Mouse (Mus musculus) hindbrain, embryonic 15.5 days (tissue): Measurements from ENCODE around the gene Myocd. TPM values are rescaled to one million over a fixed set of nuclear protein-coding genes. Genes with fewer than 3 reads are reported as not detected.

Experiments used
- ATAC-seq: fragments of 200-750 bp; cut with Nextera tagmentation; 2 replicates; pipeline ENCODE4 v1.8.0; 2017; ENCODE audit warnings: low read depth, moderate number of reproducible peaks, moderate TSS enrichment; ENCODE audit not compliant: low FRiP score
- H3K27ac ChIP-seq: fragments of 300-500 bp; sonication (generic); replicated peaks from 2 replicates; pipeline ENCODE4 v1.5.1; 2015; ENCODE audit warnings: mild to moderate bottlenecking, inconsistent platforms
- H3K27me3 ChIP-seq: fragments of 300-500 bp; sonication (generic); 2 replicates; pipeline ENCODE4 v1.6.1; 2015; ENCODE audit warnings: control low read depth, inconsistent platforms
- H3K36me3 ChIP-seq: fragments of 300-500 bp; sonication (generic); 2 replicates; pipeline ENCODE4 v1.6.1; 2015; ENCODE audit warnings: control low read depth, inconsistent platforms
- H3K4me1 ChIP-seq: fragments of 300-500 bp; sonication (generic); replicated peaks from 2 replicates; pipeline ENCODE4 v1.6.1; 2015; ENCODE audit warnings: control low read depth, inconsistent platforms
- H3K4me2 ChIP-seq: fragments of 300-500 bp; sonication (generic); 2 replicates; pipeline ENCODE4 v1.6.1; 2015; ENCODE audit warnings: moderate library complexity, mild to moderate bottlenecking, inconsistent platforms
- H3K4me3 ChIP-seq: fragments of 300-500 bp; sonication (generic); 2 replicates; pipeline ENCODE4 v1.5.1; 2015; ENCODE audit warnings: mild to moderate bottlenecking, inconsistent platforms
- H3K9ac ChIP-seq: fragments of 300-500 bp; sonication (generic); 2 replicates; pipeline ENCODE4 v1.6.1; 2015; ENCODE audit warnings: inconsistent platforms
- H3K9me3 ChIP-seq: fragments of 300-500 bp; sonication (generic); 2 replicates; pipeline ENCODE4 v1.6.1; 2016; ENCODE audit warnings: control low read depth, inconsistent platforms
- WGBS: fragments of 180-500 bp; shearing (Covaris S2); methylation state at CpG from one replicate; pipeline ENCODE4 v1.1.7; 2015; 5-methylcytosine and 5-hydroxymethylcytosine counted together
- polyA plus RNA-seq: library from polyadenylated mRNA; unstranded; fragments of >200 nt; fragmentation: Nextera tagmentation; extraction: Ambion mirVana; gene quantifications from 2 replicates; pipeline ENCODE4 v1.2.1, GENCODE M21; 2015

The Myocd gene
- 0.16 and 0.51 TPM in 2 replicates for polyA plus RNA-seq

DNA sequence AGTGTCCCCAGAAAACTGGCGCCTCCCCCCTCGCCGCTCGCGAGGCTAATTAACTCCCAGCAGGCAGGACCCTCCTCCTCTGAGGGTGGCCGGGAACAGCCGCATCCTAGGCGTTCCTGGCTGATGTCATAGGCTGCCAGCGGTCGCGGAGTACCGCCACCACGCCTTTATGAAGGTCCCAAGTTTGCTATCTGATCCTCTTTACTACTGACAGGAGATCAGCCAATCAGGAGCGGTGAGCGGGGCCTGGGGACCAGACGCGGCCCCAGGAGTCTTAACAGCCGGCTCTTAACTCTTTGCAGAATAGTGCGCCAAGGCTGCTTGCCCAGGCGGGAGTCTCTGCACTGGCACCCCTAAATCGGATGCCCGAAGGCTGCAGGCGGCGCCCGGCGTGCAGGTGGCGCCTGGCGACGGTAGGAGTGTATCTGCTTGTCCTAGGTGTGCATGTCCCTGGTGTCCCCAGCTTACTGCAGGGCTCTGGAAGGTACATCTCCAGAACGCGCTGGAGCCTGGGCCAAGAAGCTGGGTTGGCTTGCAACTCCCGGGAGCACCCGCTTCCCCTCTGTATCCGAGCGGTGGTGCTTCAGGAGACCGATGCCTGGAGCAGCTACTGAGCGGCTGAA, at the start of gene Myocd:
TSS of gene Myocd (minus strand) at position 139 of the 623 bp plus-strand sequence.
- Histone ChIP-seq H3K36me3 (no peaks in the 10 kb centered on the region), H3K9me3 (no peaks in the 10 kb centered on the region), H3K4me2 (peak within 1 kb of the TSS; percentile 96), H3K27me3 (peaks cover 11% of the 10 kb centered on the region), H3K9ac (peak within 1 kb of the TSS; percentile 37), H3K27ac (no peak within 1 kb of the TSS), H3K4me1 (peaks cover 16% of the 10 kb centered on the region), H3K4me3 (peak within 1 kb of the TSS; percentile 45)
- ATAC-seq, result peak; percentile 48; the same call in 1 of the 2 replicates
- under 1% methylated on average over 37 of the region's 37 CpGs for WGBS

DNA sequence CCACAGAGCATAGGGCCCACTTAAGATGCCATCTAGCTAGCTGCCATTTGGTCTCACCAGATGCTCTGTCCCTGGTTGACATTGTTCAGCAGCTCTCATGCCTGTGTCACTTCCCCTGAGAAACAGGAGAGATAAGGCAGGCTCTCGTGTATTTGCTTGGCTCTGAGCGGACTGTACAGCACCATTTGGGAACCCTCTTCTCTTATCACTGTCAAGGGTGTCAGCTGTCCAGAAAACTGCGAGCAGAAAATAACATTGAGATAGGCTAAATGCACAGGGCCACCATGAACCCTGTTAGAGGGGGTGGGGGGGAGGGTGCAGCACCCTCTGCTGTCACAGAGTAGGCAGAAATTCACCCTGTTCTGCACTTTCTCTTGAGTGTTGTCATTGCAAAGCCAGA, 34.0 kb upstream of the Myocd start:
- H3K4me2 ChIP-seq, result no peak overlapping the region
- H3K36me3 ChIP-seq, result no peaks in the 10 kb centered on the region
- WGBS, result 81% methylated on average over 3 of the region's 3 CpGs
- H3K4me1 ChIP-seq, result no peaks in the 10 kb centered on the region
- H3K27me3 ChIP-seq, result no peaks in the 10 kb centered on the region
- H3K9ac ChIP-seq, result no peak overlapping the region
- no peaks in the 10 kb centered on the region for H3K9me3 ChIP-seq
- H3K4me3 ChIP-seq, result no peak overlapping the region
- H3K27ac ChIP-seq, result no peak overlapping the region
- no peak for ATAC-seq

DNA sequence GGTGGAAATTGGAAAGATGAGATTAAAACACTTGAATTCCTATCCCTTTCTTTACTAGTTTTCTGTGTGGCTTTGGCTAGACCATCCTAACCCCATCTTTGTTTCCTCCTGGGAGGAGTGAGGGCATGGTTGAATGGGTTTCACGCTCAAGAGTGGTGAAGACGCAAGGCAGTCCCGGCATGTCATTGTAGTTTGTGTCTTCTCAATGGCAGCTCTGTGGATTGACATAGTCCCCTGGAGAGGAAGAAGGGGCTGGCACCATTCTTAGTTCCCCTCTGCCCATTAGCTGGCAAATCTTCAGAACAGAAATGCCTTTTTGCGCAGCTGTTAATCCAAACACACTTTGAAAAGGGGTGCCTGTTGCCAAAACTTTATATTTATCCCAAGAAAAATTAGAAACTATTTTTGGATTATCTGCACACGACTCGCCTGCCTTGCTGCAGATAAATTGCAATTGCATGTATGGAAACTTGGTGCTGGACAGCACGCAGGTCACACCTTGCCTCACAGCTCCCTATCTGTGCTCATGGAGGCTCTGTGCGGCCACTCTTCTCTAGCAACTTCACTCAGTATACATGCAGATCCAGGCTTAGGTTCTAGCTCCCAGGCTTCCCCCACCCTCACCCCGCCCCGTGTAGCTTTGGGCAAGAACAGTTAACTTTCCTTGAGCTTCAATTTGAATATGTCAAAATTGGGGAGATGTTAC, 24.5 kb upstream of the Myocd start:
- no peaks in the 10 kb centered on the region for H3K36me3 ChIP-seq
- no peak overlapping the region for H3K4me2 ChIP-seq
- no peaks in the 10 kb centered on the region for H3K4me1 ChIP-seq
- H3K4me3 ChIP-seq, result no peak overlapping the region
- no peak for ATAC-seq
- no peaks in the 10 kb centered on the region for H3K9me3 ChIP-seq
- H3K27me3 ChIP-seq, result no peaks in the 10 kb centered on the region
- no peak overlapping the region for H3K9ac ChIP-seq
- H3K27ac ChIP-seq, result no peak overlapping the region
- 85% methylated on average over 10 of the region's 10 CpGs for WGBS

DNA sequence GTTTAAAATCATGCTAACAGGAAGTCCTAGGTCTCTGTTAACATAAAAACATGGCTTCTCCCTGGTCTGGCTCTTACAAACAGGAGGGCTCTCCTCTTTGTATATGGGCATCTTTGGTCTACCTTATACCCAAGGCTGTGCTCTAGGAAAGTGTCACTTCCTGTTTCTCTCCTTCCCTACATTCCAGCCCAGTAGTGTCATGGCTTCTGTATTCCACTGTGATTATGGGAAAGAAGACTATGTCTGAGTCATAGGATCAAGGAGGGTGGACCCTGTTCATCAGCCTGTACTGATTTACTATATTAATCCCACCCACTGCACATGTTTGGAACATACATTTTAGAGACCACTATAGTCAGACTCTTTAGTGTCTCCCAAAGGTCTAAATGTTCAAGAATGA, 23.2 kb upstream of the Myocd start:
- Histone ChIP-seq H3K4me1 (no peaks in the 10 kb centered on the region), H3K4me2 (no peak overlapping the region), H3K36me3 (no peaks in the 10 kb centered on the region), H3K4me3 (no peak overlapping the region), H3K9me3 (no peaks in the 10 kb centered on the region), H3K27me3 (no peaks in the 10 kb centered on the region), H3K27ac (no peak overlapping the region), H3K9ac (no peak overlapping the region)
- ATAC-seq, result no peak

DNA sequence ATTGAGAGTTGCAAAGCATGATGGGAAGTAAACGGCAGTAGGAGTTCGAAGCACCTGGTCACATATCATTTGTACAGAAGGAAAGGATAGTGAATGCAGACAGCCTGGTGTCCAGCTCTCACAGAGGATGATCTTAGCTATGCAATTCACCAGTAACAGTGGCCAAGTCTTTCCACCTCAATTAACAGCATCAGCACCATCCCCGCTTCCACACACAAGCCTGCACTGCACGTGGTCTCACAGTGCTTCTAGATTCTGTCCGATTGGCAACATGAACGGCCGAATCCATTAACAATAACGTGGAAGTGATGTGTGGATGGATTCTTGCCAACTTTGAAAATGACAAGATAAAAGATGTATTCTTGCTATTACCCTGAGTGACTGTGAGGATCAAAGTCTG, 17.9 kb upstream of the Myocd start:
- WGBS, result 73% methylated on average over 8 of the region's 8 CpGs

DNA sequence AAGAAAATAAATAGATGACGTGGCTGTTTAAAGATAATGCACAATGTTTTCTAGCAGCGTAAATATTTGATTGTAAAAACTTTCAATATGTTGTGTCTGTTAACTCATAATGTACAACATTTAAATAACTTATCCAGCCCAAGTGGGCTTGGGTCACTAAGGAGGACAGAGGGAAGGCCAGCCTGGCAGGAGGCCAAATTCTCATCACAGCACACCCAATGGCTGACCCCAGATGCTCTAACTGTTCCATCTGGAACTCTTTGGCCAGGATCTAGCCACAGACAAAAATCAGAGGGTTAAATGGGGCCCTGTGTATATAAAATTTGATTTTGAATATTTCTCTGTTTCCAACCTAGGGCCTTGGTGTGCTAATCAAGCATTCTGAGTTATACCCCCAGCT, 16.4 kb upstream of the Myocd start:
- WGBS, result 91% methylated on average over 2 of the region's 2 CpGs
- H3K36me3 ChIP-seq, result no peaks in the 10 kb centered on the region
- no peaks in the 10 kb centered on the region for H3K27me3 ChIP-seq
- no peak overlapping the region for H3K4me2 ChIP-seq
- no peak for ATAC-seq
- H3K27ac ChIP-seq, result no peak overlapping the region
- no peaks in the 10 kb centered on the region for H3K4me1 ChIP-seq
- no peak overlapping the region for H3K4me3 ChIP-seq
- no peak overlapping the region for H3K9ac ChIP-seq
- no peaks in the 10 kb centered on the region for H3K9me3 ChIP-seq

More for the DNA sequence above, 17.9 kb upstream of the Myocd start:
- Histone ChIP-seq H3K27ac (no peak overlapping the region), H3K27me3 (no peaks in the 10 kb centered on the region), H3K4me2 (no peak overlapping the region), H3K36me3 (no peaks in the 10 kb centered on the region), H3K9ac (no peak overlapping the region), H3K4me1 (no peaks in the 10 kb centered on the region), H3K9me3 (no peaks in the 10 kb centered on the region), H3K4me3 (no peak overlapping the region)
- ATAC-seq, result no peak

DNA sequence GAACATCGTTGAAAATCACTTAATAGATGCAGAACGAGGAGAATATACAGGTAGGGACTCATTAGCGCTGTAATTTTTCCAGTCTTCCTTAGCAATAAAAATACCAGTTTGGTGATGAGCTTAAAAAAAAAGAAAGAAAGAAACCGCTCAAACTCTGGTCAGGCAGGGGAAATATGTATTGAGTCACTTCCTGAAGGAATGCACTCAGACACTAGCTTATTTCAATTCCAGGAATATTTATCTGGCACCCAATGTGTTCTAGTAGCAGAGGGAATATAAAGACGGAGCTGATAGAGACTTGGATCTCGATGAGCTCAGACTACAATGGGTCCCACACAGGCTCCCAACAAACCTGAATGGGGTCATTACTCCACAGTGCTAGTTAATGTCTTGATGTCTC, 5.7 kb upstream of the Myocd start:
- H3K9me3 ChIP-seq, result no peaks in the 10 kb centered on the region
- H3K4me3 ChIP-seq, result no peak overlapping the region
- H3K36me3 ChIP-seq, result no peaks in the 10 kb centered on the region
- no peak overlapping the region for H3K27ac ChIP-seq
- peaks cover 5% of the 10 kb centered on the region for H3K4me1 ChIP-seq
- no peak overlapping the region for H3K4me2 ChIP-seq
- 78% methylated on average over 6 of the region's 6 CpGs for WGBS
- no peak for ATAC-seq
- no peak overlapping the region for H3K9ac ChIP-seq
- H3K27me3 ChIP-seq, result peaks cover 6% of the 10 kb centered on the region

DNA sequence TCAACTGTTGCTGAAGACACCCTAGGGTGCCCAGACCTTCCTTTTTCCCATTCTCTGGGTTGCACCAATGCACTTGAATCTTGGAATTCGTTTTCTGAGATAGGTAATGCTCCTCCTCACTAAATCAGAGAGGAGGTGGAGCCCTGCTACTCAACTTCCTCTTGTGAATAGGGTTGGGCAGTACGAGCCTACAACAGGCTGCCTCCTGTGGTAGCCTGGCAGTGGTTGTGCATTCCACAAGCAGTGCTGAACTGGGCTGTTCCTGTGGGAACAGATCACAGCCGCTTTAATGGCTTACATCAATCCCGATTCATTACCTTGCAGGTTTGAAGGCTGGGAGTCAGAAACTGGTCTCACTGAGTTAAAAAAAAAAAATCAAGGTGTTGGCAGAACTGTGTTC, 1.2 kb upstream of the Myocd start:
- no peaks in the 10 kb centered on the region for H3K36me3 ChIP-seq
- WGBS, result 21% methylated on average over 4 of the region's 4 CpGs
- H3K4me1 ChIP-seq, result peaks cover 16% of the 10 kb centered on the region
- H3K27me3 ChIP-seq, result peaks cover 11% of the 10 kb centered on the region
- no peak overlapping the region for H3K4me3 ChIP-seq
- no peak overlapping the region for H3K9ac ChIP-seq
- H3K27ac ChIP-seq, result no peak overlapping the region
- H3K9me3 ChIP-seq, result no peaks in the 10 kb centered on the region
- ATAC-seq, result no peak
- H3K4me2 ChIP-seq, result peak overlapping the region; percentile 96; the same call in 1 of the 2 replicates

DNA sequence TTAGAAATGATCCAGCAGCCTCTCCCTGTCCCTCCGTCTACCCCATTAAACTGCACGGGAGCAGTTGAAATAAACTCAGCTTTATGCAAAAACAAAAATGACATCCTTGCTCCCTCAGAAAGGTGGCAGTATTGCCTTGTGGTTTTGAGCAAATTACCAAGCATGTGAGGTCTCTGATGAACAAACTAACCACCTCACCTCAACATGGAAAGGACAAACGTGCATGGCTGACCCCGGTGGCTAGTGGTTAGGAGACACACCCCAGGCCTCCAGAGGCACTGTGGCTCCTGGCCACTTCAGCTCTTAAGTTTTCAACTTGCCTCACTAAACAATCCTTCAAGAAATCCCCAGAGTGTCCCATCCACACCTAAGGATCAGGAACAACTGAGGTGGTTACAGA, 1.5 kb downstream of the Myocd start:
- Histone ChIP-seq H3K4me2 (no peak overlapping the region), H3K27ac (no peak overlapping the region), H3K27me3 (peaks cover 11% of the 10 kb centered on the region), H3K9me3 (no peaks in the 10 kb centered on the region), H3K4me1 (peaks cover 16% of the 10 kb centered on the region), H3K4me3 (no peak overlapping the region), H3K9ac (no peak overlapping the region), H3K36me3 (no peaks in the 10 kb centered on the region)
- 59% methylated on average over 4 of the region's 4 CpGs for WGBS
- no peak for ATAC-seq

DNA sequence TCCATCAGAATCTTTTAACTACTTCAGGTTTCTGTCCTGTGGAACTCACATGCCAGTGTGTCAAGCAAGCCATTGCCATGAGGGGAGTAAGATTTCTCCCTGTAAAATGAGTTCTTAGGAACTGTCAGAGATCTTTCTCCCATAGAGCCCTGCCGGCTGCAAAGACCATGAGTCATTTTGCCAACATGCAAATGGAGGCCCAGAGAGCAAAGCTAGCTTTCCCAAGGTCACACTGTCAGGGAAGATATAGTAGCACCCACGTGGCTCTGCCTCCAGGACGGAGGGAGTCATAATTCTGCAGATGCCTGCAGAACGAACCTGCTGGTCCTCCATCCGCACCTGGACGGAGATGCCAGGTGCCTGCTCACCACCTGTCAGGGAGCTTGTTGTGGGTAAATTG, 6.3 kb downstream of the Myocd start:
- Histone ChIP-seq H3K9me3 (no peaks in the 10 kb centered on the region), H3K4me2 (no peak overlapping the region), H3K4me3 (no peak overlapping the region), H3K27me3 (no peaks in the 10 kb centered on the region), H3K9ac (no peak overlapping the region), H3K36me3 (no peaks in the 10 kb centered on the region), H3K4me1 (no peaks in the 10 kb centered on the region), H3K27ac (no peak overlapping the region)
- 65% methylated on average over 6 of the region's 6 CpGs for WGBS
- ATAC-seq, result no peak

DNA sequence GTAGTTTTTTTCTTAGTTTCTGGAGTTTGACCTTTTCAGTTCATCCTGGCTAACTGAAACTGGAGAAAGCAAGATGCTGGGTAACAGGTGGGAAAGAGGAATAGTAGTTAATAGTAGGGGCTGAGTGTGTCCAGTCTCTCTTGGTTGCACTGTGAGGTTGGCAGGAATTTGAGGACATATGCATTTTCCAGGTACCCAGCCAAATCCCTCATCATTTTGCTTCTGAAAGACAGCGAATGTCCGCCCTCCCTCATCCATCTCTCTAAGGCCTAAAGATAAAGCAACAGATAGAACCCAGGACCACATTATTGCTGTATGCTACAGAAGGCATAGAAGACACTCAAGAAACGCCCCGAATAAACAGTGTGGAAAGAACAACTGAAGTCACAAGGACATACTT, 10.8 kb downstream of the Myocd start:
- WGBS, result 94% methylated on average over 4 of the region's 4 CpGs
- no peak for ATAC-seq
- H3K4me2 ChIP-seq, result no peak overlapping the region
- H3K27ac ChIP-seq, result no peak overlapping the region
- H3K4me1 ChIP-seq, result no peaks in the 10 kb centered on the region
- no peaks in the 10 kb centered on the region for H3K9me3 ChIP-seq
- no peaks in the 10 kb centered on the region for H3K36me3 ChIP-seq
- no peak overlapping the region for H3K4me3 ChIP-seq
- H3K27me3 ChIP-seq, result no peaks in the 10 kb centered on the region
- H3K9ac ChIP-seq, result no peak overlapping the region

DNA sequence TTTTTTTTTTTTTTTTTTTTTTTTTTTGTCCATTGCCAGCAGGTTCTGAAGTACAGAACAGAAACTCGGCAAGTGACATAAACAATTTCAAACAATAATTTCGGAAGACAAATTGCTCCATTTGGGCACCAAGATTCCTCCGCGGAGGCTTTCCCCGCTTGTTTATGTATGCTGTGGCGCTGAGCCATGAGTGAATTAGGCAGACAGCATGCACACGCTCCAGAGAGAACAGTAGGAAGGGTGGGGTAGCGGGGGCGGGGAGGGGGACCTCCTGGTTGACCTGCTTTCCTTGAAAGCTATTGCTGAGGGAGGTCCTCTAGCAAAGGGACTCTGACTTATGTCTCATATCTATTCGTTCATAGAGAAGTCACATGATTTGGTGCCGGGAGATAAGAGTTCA, 13.6 kb downstream of the Myocd start:
- 69% methylated on average over 11 of the region's 11 CpGs for WGBS
- H3K9ac ChIP-seq, result no peak overlapping the region

DNA sequence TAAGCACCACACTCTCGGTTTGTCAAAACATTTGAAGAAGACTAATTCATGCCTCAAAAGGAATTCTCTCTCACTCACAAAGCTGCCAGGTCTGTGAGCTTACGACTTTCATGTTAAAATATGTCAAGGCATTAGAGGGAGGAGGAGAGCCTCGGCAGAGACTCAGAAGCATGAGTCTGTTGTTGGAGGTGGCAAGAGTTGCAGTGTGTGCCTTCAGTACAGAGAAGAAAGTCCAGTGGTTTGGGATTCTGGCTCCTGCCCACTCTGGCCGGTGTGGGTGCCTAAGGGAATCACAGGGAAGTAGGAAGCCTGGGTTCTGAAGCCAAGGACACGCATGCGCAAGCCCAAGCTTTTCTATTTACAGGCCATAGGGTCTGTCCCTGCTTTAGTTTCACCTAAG, 14.2 kb downstream of the Myocd start:
- Histone ChIP-seq H3K9me3 (no peaks in the 10 kb centered on the region), H3K4me2 (no peak overlapping the region), H3K36me3 (no peaks in the 10 kb centered on the region), H3K4me1 (no peaks in the 10 kb centered on the region), H3K27ac (no peak overlapping the region), H3K9ac (no peak overlapping the region), H3K4me3 (no peak overlapping the region), H3K27me3 (no peaks in the 10 kb centered on the region)
- 77% methylated on average over 6 of the region's 6 CpGs for WGBS
- ATAC-seq, result no peak

More for the DNA sequence above, 13.6 kb downstream of the Myocd start:
- Histone ChIP-seq H3K4me1 (no peaks in the 10 kb centered on the region), H3K27ac (no peak overlapping the region), H3K27me3 (no peaks in the 10 kb centered on the region), H3K36me3 (no peaks in the 10 kb centered on the region), H3K4me2 (no peak overlapping the region), H3K9me3 (no peaks in the 10 kb centered on the region), H3K4me3 (no peak overlapping the region)
- ATAC-seq, result no peak
